Mouse (Mus musculus): Measurements from ENCODE around the gene 1700102P08Rik. TPM values are rescaled to one million over a fixed set of nuclear protein-coding genes. Genes with fewer than 3 reads are reported as not detected.

Gene 1700102P08Rik
- polyA plus RNA-seq, 1 experiment, result not detected

Other genes with a start within 250 kb of the 1700102P08Rik start
- 0.24 and 0.29 TPM in 2 replicates for gene Bsn, start 202.4 kb upstream of the 1700102P08Rik start, polyA plus RNA-seq (2012; ENCODE audit: insufficient read depth, insufficient read length, missing spikeins)
- 116 and 133 TPM in 2 replicates for gene Dag1, start 128.8 kb upstream of the 1700102P08Rik start, polyA plus RNA-seq (2012; ENCODE audit: insufficient read depth, insufficient read length, missing spikeins)
- gene Nicn1, start 102.4 kb upstream of the 1700102P08Rik start, polyA plus RNA-seq (2012; ENCODE audit: insufficient read depth, insufficient read length, missing spikeins), result 21.6 and 23.1 TPM in 2 replicates
- 2.0 and 2.8 TPM in 2 replicates for gene Amt, start 96.0 kb upstream of the 1700102P08Rik start, polyA plus RNA-seq (2012; ENCODE audit: insufficient read depth, insufficient read length, missing spikeins)
- 299 and 302 TPM in 2 replicates for gene Rhoa, start 86.7 kb upstream of the 1700102P08Rik start, polyA plus RNA-seq (2012; ENCODE audit: insufficient read depth, insufficient read length, missing spikeins)
- gene Tcta, start 86.6 kb upstream of the 1700102P08Rik start, polyA plus RNA-seq (2012; ENCODE audit: insufficient read depth, insufficient read length, missing spikeins), result 24.2 and 32.4 TPM in 2 replicates
- 770 and 989 TPM in 2 replicates for gene Gpx1, start 53.9 kb upstream of the 1700102P08Rik start, polyA plus RNA-seq (2012; ENCODE audit: insufficient read depth, insufficient read length, missing spikeins)
- gene Usp4, start 45.0 kb upstream of the 1700102P08Rik start, polyA plus RNA-seq (2012; ENCODE audit: insufficient read depth, insufficient read length, missing spikeins), result 48.4 and 52.8 TPM in 2 replicates
- gene Ccdc36, start 35.7 kb downstream of the 1700102P08Rik start, polyA plus RNA-seq (2012; ENCODE audit: insufficient read depth, insufficient read length, missing spikeins), result not detected in 2 replicates
- not detected in 2 replicates for gene BC048562, start 43.7 kb downstream of the 1700102P08Rik start, polyA plus RNA-seq (2012; ENCODE audit: insufficient read depth, insufficient read length, missing spikeins)
- gene Ccdc71, start 67.7 kb downstream of the 1700102P08Rik start, polyA plus RNA-seq (2012; ENCODE audit: insufficient read depth, insufficient read length, missing spikeins), result 8.2 and 11.6 TPM in 2 replicates
- 4.4 and 6.9 TPM in 2 replicates for gene Klhdc8b, start 68.8 kb downstream of the 1700102P08Rik start, polyA plus RNA-seq (2012; ENCODE audit: insufficient read depth, insufficient read length, missing spikeins)
- 19.1 and 38.4 TPM in 2 replicates for gene Lamb2, start 86.9 kb downstream of the 1700102P08Rik start, polyA plus RNA-seq (2012; ENCODE audit: insufficient read depth, insufficient read length, missing spikeins)
- gene Usp19, start 97.8 kb downstream of the 1700102P08Rik start, polyA plus RNA-seq (2012; ENCODE audit: insufficient read depth, insufficient read length, missing spikeins), result 35.9 and 48.5 TPM in 2 replicates
- gene Qars, start 114.9 kb downstream of the 1700102P08Rik start, polyA plus RNA-seq (2012; ENCODE audit: insufficient read depth, insufficient read length, missing spikeins), result 85.0 and 107 TPM in 2 replicates
- gene Qrich1, start 124.0 kb downstream of the 1700102P08Rik start, polyA plus RNA-seq (2012; ENCODE audit: insufficient read depth, insufficient read length, missing spikeins), result 40.9 and 45.7 TPM in 2 replicates
- gene Impdh2, start 167.5 kb downstream of the 1700102P08Rik start, polyA plus RNA-seq (2012; ENCODE audit: insufficient read depth, insufficient read length, missing spikeins), result 18.9 and 21.5 TPM in 2 replicates
- 91.2 and 111 TPM in 2 replicates for gene Ndufaf3, start 174.6 kb downstream of the 1700102P08Rik start, polyA plus RNA-seq (2012; ENCODE audit: insufficient read depth, insufficient read length, missing spikeins)
- gene Dalrd3, start 177.1 kb downstream of the 1700102P08Rik start, polyA plus RNA-seq (2012; ENCODE audit: insufficient read depth, insufficient read length, missing spikeins), result 57.1 and 58.3 TPM in 2 replicates
- 14.6 TPM in 2 replicates for gene Wdr6, start 185.9 kb downstream of the 1700102P08Rik start, polyA plus RNA-seq (2012; ENCODE audit: insufficient read depth, insufficient read length, missing spikeins)
- gene P4htm, start 204.9 kb downstream of the 1700102P08Rik start, polyA plus RNA-seq (2012; ENCODE audit: insufficient read depth, insufficient read length, missing spikeins), result 0.83 and 1.3 TPM in 2 replicates

All from brown adipose tissue, adult 24 weeks (tissue).